Mouse (Mus musculus) liver (tissue): ENCODE measurements around the gene Rps27a.

Experiments
- DNase-seq: peaks from one replicate; pipeline ENCODE4 v3.0.0-alpha.2; 2020; ENCODE audit warnings: mixed read lengths

Gene Rps27a

GRCm38 (mm10) chr11:29512818-29513535 lies 34.9 kb downstream of the Rps27a start:
- no peak for DNase-seq

DNA sequence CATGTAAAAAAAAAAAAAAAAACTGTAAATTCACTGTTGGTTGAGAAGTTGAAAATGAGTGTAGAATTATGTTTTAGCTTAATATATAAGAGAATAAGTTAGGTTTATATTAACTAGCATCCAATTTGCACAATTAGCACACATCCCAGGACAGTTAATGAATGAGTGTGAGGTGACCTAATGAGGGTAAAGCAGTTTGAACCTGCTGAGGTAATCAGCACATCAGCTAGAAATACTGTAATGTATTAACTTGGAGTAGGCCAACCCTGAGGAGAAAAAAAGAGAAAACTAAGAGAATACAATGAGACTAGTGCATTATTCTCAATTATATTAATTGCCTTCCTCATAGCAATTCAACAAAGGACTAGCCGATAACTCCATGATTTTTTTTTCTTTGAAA lies 38.5 kb downstream of the Rps27a start:
- no peak for DNase-seq

GRCm38 (mm10) chr11:29504899-29505625 lies 42.8 kb downstream of the Rps27a start:
- no peak for DNase-seq

DNA sequence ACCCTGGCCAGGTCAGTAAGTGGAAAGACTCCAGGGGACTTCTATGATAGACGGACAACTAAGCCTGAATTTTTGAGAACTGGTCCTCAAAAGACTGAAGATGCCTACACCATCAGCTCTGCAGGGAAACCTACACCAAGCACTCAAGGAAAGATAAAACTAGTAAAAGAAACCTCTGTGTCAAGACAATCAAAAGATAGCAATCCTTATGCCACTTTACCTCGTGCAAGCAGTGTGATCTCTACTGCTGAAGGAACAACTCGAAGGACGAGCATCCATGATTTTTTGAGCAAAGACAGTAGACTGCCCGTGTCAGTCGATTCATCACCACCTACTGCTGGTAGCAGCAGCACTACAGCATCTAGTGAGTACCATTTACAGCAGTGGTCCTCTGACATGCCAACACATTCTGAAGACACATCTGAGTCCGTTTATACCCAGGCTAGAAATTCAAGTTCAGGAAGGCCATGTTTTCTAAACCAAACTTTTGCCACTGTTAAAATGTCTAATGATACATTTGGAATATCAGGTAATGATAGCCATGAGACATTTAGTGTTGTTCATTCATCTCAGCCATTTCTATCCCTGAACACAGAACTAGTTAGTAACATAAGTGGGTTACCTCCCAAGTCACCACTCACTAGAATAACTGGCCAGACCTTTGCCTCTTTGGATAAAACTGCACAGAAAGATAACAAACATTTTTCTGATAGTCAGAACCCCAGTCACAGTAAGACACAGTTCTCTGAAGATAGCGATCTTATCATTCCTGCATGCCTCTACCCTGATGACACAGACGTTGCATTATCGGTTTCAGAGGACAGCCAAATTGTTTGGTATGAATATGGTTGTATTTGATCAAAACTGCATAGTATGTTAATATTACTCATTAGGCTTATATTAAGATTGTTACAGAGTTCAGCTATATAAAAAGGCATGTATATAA lies 43.7 kb downstream of the Rps27a start:
- DNase-seq = no peak

DNA sequence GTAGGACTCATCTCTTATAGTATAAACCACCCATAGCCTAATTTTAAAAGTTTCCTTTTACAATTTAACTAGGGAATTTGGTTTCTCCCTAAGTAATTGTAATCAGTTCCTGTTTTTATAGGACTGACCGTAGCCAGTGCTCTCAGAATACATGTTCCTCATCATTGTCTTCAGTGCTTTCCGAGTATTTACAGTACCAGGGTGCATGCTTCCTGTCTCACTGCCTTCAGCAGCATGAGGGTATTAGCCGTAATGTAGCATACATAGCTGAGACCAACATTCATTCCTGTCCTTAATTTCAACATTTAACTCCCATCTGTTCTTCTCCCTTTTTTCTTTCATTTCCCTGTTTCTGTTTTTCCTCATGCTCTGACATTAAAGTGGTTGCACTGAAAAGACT lies 50.9 kb downstream of the Rps27a start:
- no peak for DNase-seq
